Mouse (Mus musculus) brain, embryonic 14.5 days (tissue): Measurements from ENCODE around the gene Actr3.

Experiments used
- CTCF ChIP-seq: fragments of 200-500 bp; IDR thresholded peaks from 2 replicates; pipeline ENCODE4 v1.5.1; 2012; ENCODE audit warnings: inconsistent platforms, mild to moderate bottlenecking, moderate library complexity, borderline replicate concordance; ENCODE audit not compliant: insufficient read depth, insufficient read length; ENCODE audit errors: extremely low read depth
- POLR2A ChIP-seq: fragments of 200-500 bp; IDR thresholded peaks from 2 replicates; pipeline ENCODE4 v1.6.1; 2012; ENCODE audit warnings: mild to moderate bottlenecking, inconsistent platforms, borderline replicate concordance; ENCODE audit not compliant: poor library complexity, insufficient read depth, insufficient read length, severe bottlenecking; ENCODE audit errors: extremely low read depth

- TF ChIP-seq CTCF = no peak
- TF ChIP-seq POLR2A = no peak
These were observed 47.2 kb downstream of the Actr3 start for GRCm38 (mm10) chr1:125388370-125388769.
